Mouse (Mus musculus) MEL (cell line): ENCODE measurements around the gene Zdhhc3.

Experiments
- CTCF ChIP-seq, 3 experiments: IDR thresholded peaks in 2 of 3; conservative IDR thresholded peaks in 1 of 3; 2 replicates each; pipeline ENCODE4 v1.5.1; 2011 to 2012; ENCODE audit warnings: low read length in 3 of 3, low read depth in 2 of 3, mild to moderate bottlenecking in 2 of 3, improper control_type of control experiment in 1 of 3, inconsistent platforms in 1 of 3, mixed read lengths in 1 of 3, moderate library complexity in 1 of 3; ENCODE audit not compliant: control insufficient read depth in 1 of 3, insufficient read depth in 1 of 3, poor library complexity in 1 of 3, severe bottlenecking in 1 of 3
- GATA1 ChIP-seq: IDR thresholded peaks from 2 replicates; pipeline ENCODE4 v1.6.1; 2011; ENCODE audit warnings: low read depth, low read length, improper control_type of control experiment
- KAT2A ChIP-seq: conservative IDR thresholded peaks from 2 replicates; pipeline ENCODE4 v1.6.1; 2012; ENCODE audit warnings: low read depth, low read length, improper control_type of control experiment, inconsistent platforms
- MAZ ChIP-seq: IDR thresholded peaks from 2 replicates; pipeline ENCODE4 v1.6.1; 2012; ENCODE audit warnings: low read depth, mild to moderate bottlenecking, inconsistent platforms, low read length, improper control_type of control experiment
- MYB ChIP-seq: IDR thresholded peaks from 2 replicates; pipeline ENCODE4 v1.6.1; 2011; ENCODE audit warnings: mild to moderate bottlenecking, low read depth, low read length, improper control_type of control experiment
- USF1 ChIP-seq: IDR thresholded peaks from 2 replicates; pipeline ENCODE4 v1.6.1; 2014; ENCODE audit warnings: low read depth, mild to moderate bottlenecking, inconsistent platforms, low read length, improper control_type of control experiment, moderate library complexity

DNA sequence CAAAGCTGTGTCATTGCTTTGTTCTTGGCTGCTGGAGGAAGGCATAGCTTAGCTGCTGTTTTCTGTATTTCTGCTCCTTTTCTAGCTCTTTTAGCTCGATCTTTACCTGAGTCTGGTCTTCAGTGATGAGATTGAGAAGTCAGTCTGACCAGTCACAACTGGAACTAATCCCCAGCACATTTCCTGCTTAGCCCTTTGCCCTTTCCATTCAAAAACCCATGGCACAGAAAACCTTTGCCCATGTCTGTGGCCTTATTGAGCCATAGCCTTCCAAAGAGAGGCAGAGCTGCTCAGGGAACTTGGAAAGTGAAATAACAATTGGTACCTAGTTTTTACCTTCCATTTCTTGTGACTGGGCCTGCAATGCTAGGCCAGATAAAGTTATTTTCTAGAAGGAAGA, 2.6 kb upstream of the Zdhhc3 start:
- TF ChIP-seq USF1 (no peak), GATA1 (no peak), MYB (no peak), CTCF (IDR thresholded peaks at IDR 0.05 in 2 of 3, conservative IDR thresholded peaks at IDR 0.05 in 1 of 3; ENCODE audit: control insufficient read depth in 1 of 3, insufficient read depth in 1 of 3, low read depth in 2 of 3, low read length in 3 of 3, poor library complexity in 1 of 3, severe bottlenecking in 1 of 3) (no peak), MAZ (no peak), KAT2A (no peak)
